Mouse (Mus musculus): ENCODE results near the gene Hspa8.

DNA sequence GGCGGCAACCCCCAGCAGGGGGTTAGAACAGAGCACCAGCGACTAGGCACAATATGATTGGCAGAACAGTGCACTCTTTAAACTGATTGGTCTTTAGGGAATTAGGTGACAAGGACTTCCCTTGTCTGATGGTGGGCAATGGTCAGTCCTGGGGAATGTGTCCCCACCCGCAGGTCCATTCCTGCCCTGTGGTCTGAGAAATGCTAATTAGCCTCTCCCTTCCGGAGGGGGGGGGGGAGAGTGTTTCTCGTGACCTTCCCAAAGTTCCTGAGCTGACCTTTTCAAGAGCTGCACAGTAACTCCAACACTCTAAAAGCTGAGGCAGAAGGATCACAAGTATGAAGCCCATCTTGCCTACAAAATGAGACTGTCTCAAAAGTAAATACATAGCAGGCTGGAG lies 6.5 kb upstream of the Hspa8 start:
- TF ChIP-seq CTCF (IDR thresholded peaks at IDR 0.05; ENCODE audit: control insufficient read depth, insufficient read depth, insufficient replicate concordance, low read depth, low read length) (no peak), POLR2A (IDR thresholded peaks at IDR 0.05; ENCODE audit: control insufficient read depth, low read depth, low read length) (no peak)

Data from testis, adult 2 months (tissue).